Mouse (Mus musculus) splenic B cell, adult 2 months (primary cell): ENCODE results near the gene Acss3.

Source experiments
- DNase-seq: peaks from one replicate; pipeline ENCODE4 v3.0.0-alpha.2; 2011; ENCODE audit warnings: low read depth, low spot score
- H3K27me3 ChIP-seq: 2 replicates; pipeline ENCODE4 v1.6.1; 2012; ENCODE audit warnings: mild to moderate bottlenecking, low read length, moderate library complexity, mixed read lengths; ENCODE audit not compliant: control insufficient read depth, poor library complexity, insufficient read depth, severe bottlenecking
- H3K36me3 ChIP-seq: 2 replicates; pipeline ENCODE4 v1.6.1; 2012; ENCODE audit warnings: mild to moderate bottlenecking, low read length, moderate library complexity, mixed read lengths; ENCODE audit not compliant: control insufficient read depth, poor library complexity, insufficient read depth, severe bottlenecking

The Acss3 gene

GRCm38 (mm10) chr10:106932571-106933073, 190.8 kb downstream of the Acss3 start:
- H3K27me3 ChIP-seq, result no peaks in the 10 kb centered on the region
- DNase-seq, result no peak

GRCm38 (mm10) chr10:106928576-106929332, 194.7 kb downstream of the Acss3 start:
- Histone ChIP-seq H3K27me3 (no peaks in the 10 kb centered on the region), H3K36me3 (no peaks in the 10 kb centered on the region)
- DNase-seq, result no peak

More at GRCm38 (mm10) chr10:106932571-106933073, 190.8 kb downstream of the Acss3 start:
- H3K36me3 ChIP-seq, result no peaks in the 10 kb centered on the region

- Histone ChIP-seq H3K36me3 (no peaks in the 10 kb centered on the region), H3K27me3 (no peaks in the 10 kb centered on the region)
- DNase-seq, result no peak
Observed at GRCm38 (mm10) chr10:106924798-106925197, 198.7 kb downstream of the Acss3 start.

- no peaks in the 10 kb centered on the region for H3K36me3 ChIP-seq
- no peaks in the 10 kb centered on the region for H3K27me3 ChIP-seq
- DNase-seq, result no peak
Observed at GRCm38 (mm10) chr10:106924334-106924733, 199.1 kb downstream of the Acss3 start.

- Histone ChIP-seq H3K36me3 (no peaks in the 10 kb centered on the region), H3K27me3 (no peaks in the 10 kb centered on the region)
- no peak for DNase-seq
Observed at GRCm38 (mm10) chr10:106914822-106915221, 208.6 kb downstream of the Acss3 start.

- H3K36me3 ChIP-seq, result no peaks in the 10 kb centered on the region
- H3K27me3 ChIP-seq, result no peaks in the 10 kb centered on the region
- DNase-seq, result no peak
Observed at GRCm38 (mm10) chr10:106914275-106914674, 209.2 kb downstream of the Acss3 start.

GRCm38 (mm10) chr10:106913032-106913431, 210.4 kb downstream of the Acss3 start:
- Histone ChIP-seq H3K27me3 (no peaks in the 10 kb centered on the region), H3K36me3 (no peaks in the 10 kb centered on the region)
- DNase-seq, result no peak

- no peak for DNase-seq
- Histone ChIP-seq H3K36me3 (no peaks in the 10 kb centered on the region), H3K27me3 (no peaks in the 10 kb centered on the region)
Observed at GRCm38 (mm10) chr10:106910108-106910507, 213.4 kb downstream of the Acss3 start.

GRCm38 (mm10) chr10:106896351-106896750, 227.1 kb downstream of the Acss3 start:
- no peaks in the 10 kb centered on the region for H3K36me3 ChIP-seq
- no peaks in the 10 kb centered on the region for H3K27me3 ChIP-seq
- no peak for DNase-seq
